ENCODE assay signal across 9 mouse cellular contexts in the genomic region with DNA sequence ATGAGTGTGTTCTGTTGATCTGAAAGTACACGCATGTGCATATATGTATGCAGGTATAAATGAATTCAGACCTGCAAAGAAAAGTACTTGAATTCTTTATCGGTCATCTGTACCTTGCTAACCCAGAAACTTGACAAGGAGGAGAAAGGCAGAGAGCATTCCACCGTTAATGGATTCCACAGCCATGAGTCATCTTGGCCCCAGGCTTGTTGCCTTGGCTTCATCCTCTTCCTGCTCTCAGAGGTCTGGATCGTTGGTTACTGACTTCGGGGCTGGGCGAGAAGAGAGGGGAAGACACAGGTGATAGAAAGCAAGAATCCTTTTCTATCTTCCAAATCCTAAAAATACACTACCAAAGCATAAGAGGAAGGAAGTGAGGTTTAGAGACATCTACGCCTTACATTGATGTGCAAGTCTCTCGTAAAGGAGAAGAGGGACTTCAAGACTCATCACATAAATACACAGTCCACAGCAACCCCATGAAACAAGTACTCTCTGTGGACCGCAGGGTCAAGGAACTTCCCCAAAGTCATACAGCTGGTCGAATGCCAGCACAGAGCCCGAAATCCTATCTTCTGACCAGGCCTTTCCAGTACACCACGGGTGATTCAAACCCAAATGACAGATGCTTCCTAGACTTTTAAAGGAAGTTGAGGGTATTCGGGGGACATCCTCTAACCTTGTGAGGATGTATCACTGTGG. TPM values are rescaled to one million over a fixed set of nuclear protein-coding genes. Genes with fewer than 3 reads are reported as not detected.
DNase-seq lines count a peak whose midpoint lies in the region; ATAC-seq and TF ChIP-seq lines count a peak whose summit lies in the region.
"Had no signal": no experiment of that assay in that cellular context is flagged by ENCODE, and none has a peak within 500 bp of the region (broad histone marks: within the 10 kb centered on the region; RNA-seq: fewer than 3 reads in every experiment).

No protein-coding gene starts in this region.

- no peaks in the 10 kb centered on the region for H3K36me3 ChIP-seq in liver, embryonic 12.5 days
- H3K36me3 ChIP-seq in embryonic facial prominence, embryonic 10.5 days (replicated peaks) = peaks cover 77% of the 10 kb centered on the region
- H3K36me3 ChIP-seq in heart, embryonic 15.5 days = no peaks in the 10 kb centered on the region
- no peaks in the 10 kb centered on the region for H3K36me3 ChIP-seq in myocyte (ENCODE audit: control insufficient read depth, insufficient read depth)

- H3K4me3 ChIP-seq in liver, embryonic 12.5 days = no peak overlapping the region
- no peak overlapping the region for H3K4me3 ChIP-seq in embryonic facial prominence, embryonic 10.5 days
- H3K4me3 ChIP-seq in heart, embryonic 15.5 days = no peak overlapping the region
- no peak overlapping the region for H3K4me3 ChIP-seq in myocyte

- H3K27me3 ChIP-seq in liver, embryonic 12.5 days (replicated peaks) = no peaks in the 10 kb centered on the region
- no peaks in the 10 kb centered on the region for H3K27me3 ChIP-seq in embryonic facial prominence, embryonic 10.5 days (replicated peaks; ENCODE audit: low read depth, poor library complexity, severe bottlenecking)
- H3K27me3 ChIP-seq in heart, embryonic 15.5 days = no peaks in the 10 kb centered on the region
- no peaks in the 10 kb centered on the region for H3K27me3 ChIP-seq in myocyte (ENCODE audit: control insufficient read depth, insufficient read depth, insufficient read length)

- peak; percentile 7 for DNase-seq in liver
- DNase-seq in embryonic facial prominence, embryonic 10.5 days (ENCODE audit: low spot score) = peak; percentile 43
- no peak for DNase-seq in left cerebral cortex, postnatal 14 days (ENCODE audit: low spot score in 2 of 2)
- no peak for DNase-seq in T-cell, adult 2 months (ENCODE audit: low spot score)

- H3K27ac ChIP-seq in liver, embryonic 12.5 days = no peak overlapping the region
- no peak overlapping the region for H3K27ac ChIP-seq in embryonic facial prominence, embryonic 10.5 days (replicated peaks)
- H3K27ac ChIP-seq in heart, embryonic 15.5 days = peak overlapping the region; percentile 54

- no peak overlapping the region for H3K4me2 ChIP-seq in liver, embryonic 12.5 days
- 0 out of 2 replicates have a peak overlapping the region, but pooled peaks have one; percentile 0 for H3K4me2 ChIP-seq in heart, embryonic 15.5 days
- H3K4me2 ChIP-seq in myocyte (ENCODE audit: low read depth) = peak overlapping the region; percentile 73

- peaks cover 6% of the 10 kb centered on the region for H3K79me2 ChIP-seq in myocyte (ENCODE audit: control insufficient read depth, insufficient read depth)

- 28% methylated on average over 13 of the region's 13 CpGs for WGBS in liver, embryonic 12.5 days (ENCODE audit: insufficient replicate concordance)
- WGBS in embryonic facial prominence, embryonic 10.5 days = 76% methylated on average over 13 of the region's 13 CpGs
- 37% methylated on average over 13 of the region's 13 CpGs for WGBS in heart, embryonic 15.5 days

- H3K4me1 ChIP-seq in liver, embryonic 12.5 days = no peaks in the 10 kb centered on the region
- peaks cover 48% of the 10 kb centered on the region for H3K4me1 ChIP-seq in embryonic facial prominence, embryonic 10.5 days
- H3K4me1 ChIP-seq in heart, embryonic 15.5 days (replicated peaks) = peaks cover 23% of the 10 kb centered on the region

- no peak for TF ChIP-seq POLR2A in myocyte (IDR thresholded peaks at IDR 0.05; ENCODE audit: insufficient read length, low read depth)

- H3K9ac ChIP-seq in liver, embryonic 12.5 days = no peak overlapping the region
- no peak overlapping the region for H3K9ac ChIP-seq in heart, embryonic 15.5 days

- intact Hi-C loops in left cerebral cortex, postnatal 14 days (cut with DNase I) = no loop called here

- ATAC-seq in liver, embryonic 12.5 days = no peak
- peak; percentile 66; the same call in 1 of the 2 replicates for ATAC-seq in heart, embryonic 15.5 days (replicated peaks; ENCODE audit: insufficient number of reproducible peaks, insufficient read depth, low FRiP score, low read depth)
- no peak for ATAC-seq in monocyte, adult 5-6 weeks (replicated peaks; ENCODE audit: insufficient number of reproducible peaks, low FRiP score, low TSS enrichment, poor library complexity, severe bottlenecking)

- H3K9me3 ChIP-seq in liver, embryonic 12.5 days (replicated peaks) = no peaks in the 10 kb centered on the region
- H3K9me3 ChIP-seq in embryonic facial prominence, embryonic 10.5 days = no peaks in the 10 kb centered on the region
- H3K9me3 ChIP-seq in heart, embryonic 15.5 days (replicated peaks) = no peaks in the 10 kb centered on the region

- no peak overlapping the region for H3ac ChIP-seq in myocyte (ENCODE audit: control insufficient read depth, insufficient read length)

TF ChIP-seq in myocyte, 11 proteins besides CTCF, POLR2A, EP300 and RAD21:
- TF ChIP-seq SRF (IDR thresholded peaks at IDR 0.05; ENCODE audit: control insufficient read depth, insufficient read length, low read depth) = no peak
- no peak for TF ChIP-seq POLR2AphosphoS2 (IDR thresholded peaks at IDR 0.05; ENCODE audit: insufficient read length, low read depth)
- no peak for TF ChIP-seq CEBPB (IDR thresholded peaks at IDR 0.05; ENCODE audit: insufficient read depth, poor library complexity, severe bottlenecking)
- no peak for TF ChIP-seq USF1 (IDR thresholded peaks at IDR 0.05; ENCODE audit: low read depth)

RNA-seq across cellular contexts. Expression of a gene that starts 35.1 kb away (rescaled TPM):
- polyA plus RNA-seq in liver, embryonic 12.5 days (2016; fragmentation: Nextera tagmentation; extraction: Ambion mirVana) = 0.33 and 0.38 TPM in 2 replicates
- 14.8 TPM in 2 replicates for polyA plus RNA-seq in embryonic facial prominence, embryonic 10.5 days (2016; fragmentation: Nextera tagmentation; extraction: Ambion mirVana)
- 1.8 and 2.0 TPM in 2 replicates for polyA plus RNA-seq in heart, embryonic 15.5 days (2015; fragmentation: Nextera tagmentation; extraction: Ambion mirVana)
- polyA plus RNA-seq in myocyte (2012; fragmentation: generic; extraction: Trizol) = 3.1 TPM
- not detected in 3 replicates for total RNA-seq in monocyte, adult 5-6 weeks (2017)
- 10 to 100 TPM; 51.4 to 54.4 TPM for total RNA-seq in left cerebral cortex, postnatal 14 days (2021)
- total RNA-seq: MEL had no signal

Comparison
In these comparisons a context has a peak if more than half of its experiments do, and no peak if none do; other contexts are left out.
1. DNase-seq: peak in liver (single experiment) and embryonic facial prominence, embryonic 10.5 days (single experiment); none in left cerebral cortex, postnatal 14 days (0 of 2) and T-cell, adult 2 months (single experiment).